Mouse (Mus musculus): Measurements from ENCODE around the gene Gna15.
A peak's percentile ranks its signal among the peaks of the same experiment; 100 is the strongest.

The Gna15 gene

DNA sequence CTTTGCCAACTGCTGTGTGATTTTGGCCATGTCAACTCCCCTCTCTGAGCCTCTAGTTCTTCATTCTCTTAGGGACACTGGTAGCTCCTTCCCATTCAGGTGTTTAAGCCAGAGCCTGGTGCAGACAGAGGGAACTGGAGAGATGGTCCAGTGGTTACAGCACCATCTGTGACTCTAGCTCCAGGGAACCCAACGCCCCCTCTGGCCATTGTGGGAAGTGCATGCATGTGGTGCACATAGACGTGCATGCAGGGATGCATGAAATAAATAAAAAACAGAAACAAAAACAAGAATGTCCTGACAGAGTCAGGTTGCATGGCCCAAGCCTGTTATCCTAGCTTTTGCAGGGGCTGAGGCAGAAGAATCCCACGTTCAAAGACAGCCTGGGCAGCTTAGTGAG is 32.3 kb upstream of the Gna15 start:
- DNase-seq (ENCODE audit: extremely low read depth, insufficient read length, low spot score), result no peak

- DNase-seq (ENCODE audit: extremely low read depth, insufficient read length, low spot score), result no peak
These were observed 30.1 kb upstream of the Gna15 start for GRCm38 (mm10) chr10:81553807-81554755.

GRCm38 (mm10) chr10:81553232-81553631 is 29.2 kb upstream of the Gna15 start:
- no peak for DNase-seq (ENCODE audit: extremely low read depth, insufficient read length, low spot score)

GRCm38 (mm10) chr10:81551597-81552102 is 27.6 kb upstream of the Gna15 start:
- peak; percentile 84 for DNase-seq (ENCODE audit: extremely low read depth, insufficient read length, low spot score)

GRCm38 (mm10) chr10:81550257-81550656 is 26.2 kb upstream of the Gna15 start:
- peak; percentile 53 for DNase-seq (ENCODE audit: extremely low read depth, insufficient read length, low spot score)

- DNase-seq (ENCODE audit: extremely low read depth, insufficient read length, low spot score), result no peak
These were observed 24.9 kb upstream of the Gna15 start for GRCm38 (mm10) chr10:81548944-81549343.

DNA sequence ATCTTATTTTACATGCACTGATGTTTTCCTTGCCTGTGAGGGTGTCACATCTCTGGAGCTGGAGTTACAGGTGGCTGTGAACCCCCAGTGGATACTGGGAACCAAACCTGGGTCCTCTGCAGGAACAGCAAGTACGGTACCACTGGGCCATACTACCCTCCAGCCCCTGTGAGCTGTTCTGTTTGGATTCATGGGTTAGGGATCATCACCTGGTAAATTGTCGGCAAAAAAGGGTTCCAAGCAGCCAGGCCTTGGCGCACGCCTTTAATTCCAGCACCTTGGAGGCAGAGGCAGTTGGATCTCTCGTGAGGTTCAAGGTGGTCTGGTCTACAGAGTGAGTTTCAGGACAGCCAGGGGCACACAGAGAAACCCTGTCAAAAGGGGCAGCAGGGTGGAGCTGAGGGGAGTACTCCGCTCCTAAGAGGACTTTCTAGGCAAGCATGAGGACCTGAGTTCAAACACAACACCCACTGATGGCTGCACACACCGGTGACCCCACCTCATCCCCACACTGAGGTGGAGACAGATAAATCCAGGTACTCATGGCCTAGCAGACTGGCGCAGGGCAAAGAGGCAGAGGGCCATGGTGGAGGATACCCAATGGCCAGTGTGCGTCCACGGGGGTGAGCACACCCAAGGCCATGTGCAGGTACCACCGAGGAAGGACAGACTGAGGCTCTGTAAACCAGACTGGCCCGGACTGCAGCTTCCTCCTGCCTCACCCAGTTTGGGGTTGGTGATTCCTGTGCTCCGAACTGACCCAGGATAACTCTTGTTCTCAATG is 23.0 kb upstream of the Gna15 start:
- DNase-seq (ENCODE audit: extremely low read depth, insufficient read length, low spot score), result no peak

GRCm38 (mm10) chr10:81546332-81546731 is 22.3 kb upstream of the Gna15 start:
- no peak for DNase-seq (ENCODE audit: extremely low read depth, insufficient read length, low spot score)

- peak; percentile 100 for DNase-seq (ENCODE audit: extremely low read depth, insufficient read length, low spot score)
These were observed 21.2 kb upstream of the Gna15 start, which contains the start of gene Gna11 for GRCm38 (mm10) chr10:81545161-81545747. TSS of gene Gna11 (minus strand) at chr10:81545190.

- DNase-seq (ENCODE audit: extremely low read depth, insufficient read length, low spot score), result peak; percentile 70
These were observed 20.5 kb upstream of the Gna15 start for GRCm38 (mm10) chr10:81544296-81545160.

- DNase-seq (ENCODE audit: extremely low read depth, insufficient read length, low spot score), result no peak
These were observed 19.6 kb upstream of the Gna15 start for GRCm38 (mm10) chr10:81543633-81544032.

- DNase-seq (ENCODE audit: extremely low read depth, insufficient read length, low spot score), result no peak
These were observed 18.9 kb upstream of the Gna15 start for GRCm38 (mm10) chr10:81542727-81543460.

DNA sequence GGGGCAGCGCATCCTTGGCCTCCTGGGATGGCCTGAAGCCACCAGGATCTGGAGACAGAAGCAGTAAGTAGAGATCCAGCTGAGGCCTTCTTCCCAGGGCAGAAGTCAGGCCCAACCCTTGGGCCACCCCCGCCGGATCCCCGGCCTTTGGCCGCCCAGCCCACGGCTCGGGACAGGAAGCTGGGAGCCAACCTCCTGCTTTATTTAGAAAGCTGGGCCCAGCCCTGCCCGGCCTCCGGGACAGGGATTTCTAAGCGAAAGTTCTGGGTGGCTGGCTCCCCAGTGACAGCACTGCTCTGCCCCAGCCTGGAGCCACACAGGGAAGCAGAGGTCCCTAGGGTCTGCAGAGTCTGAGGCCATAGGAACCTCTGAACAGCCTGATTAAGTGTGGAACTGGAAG is 17.8 kb upstream of the Gna15 start:
- no peak for DNase-seq (ENCODE audit: extremely low read depth, insufficient read length, low spot score)

- DNase-seq (ENCODE audit: extremely low read depth, insufficient read length, low spot score), result no peak
These were observed 17.3 kb upstream of the Gna15 start for GRCm38 (mm10) chr10:81541363-81541762.

- DNase-seq (ENCODE audit: extremely low read depth, insufficient read length, low spot score), result no peak
These were observed 14.5 kb upstream of the Gna15 start for GRCm38 (mm10) chr10:81538321-81539048.

DNA sequence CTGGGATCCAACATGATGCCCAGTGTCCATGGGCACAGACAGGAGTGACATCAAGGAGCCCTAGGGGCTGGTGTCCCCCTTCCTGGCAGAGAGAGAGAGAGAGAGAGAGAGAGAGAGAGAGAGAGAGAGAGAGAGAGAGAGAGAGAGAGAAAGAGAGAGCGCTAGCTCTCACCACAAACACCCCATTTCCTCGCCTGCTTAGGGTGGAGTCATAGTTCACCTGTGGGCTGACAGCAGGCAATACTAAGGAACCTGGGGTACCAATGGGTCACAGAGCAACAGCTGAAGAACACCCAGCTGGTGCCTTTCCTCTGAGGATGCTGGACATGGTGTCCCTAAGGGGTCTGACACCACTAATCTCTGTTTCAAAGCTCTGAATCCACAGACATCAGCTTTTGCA is 13.4 kb upstream of the Gna15 start:
- DNase-seq (ENCODE audit: extremely low read depth, insufficient read length, low spot score), result no peak

- no peak for DNase-seq (ENCODE audit: extremely low read depth, insufficient read length, low spot score)
These were observed 12.7 kb upstream of the Gna15 start for GRCm38 (mm10) chr10:81536734-81537133.

GRCm38 (mm10) chr10:81534826-81535225 is 10.8 kb upstream of the Gna15 start:
- DNase-seq (ENCODE audit: extremely low read depth, insufficient read length, low spot score), result no peak

GRCm38 (mm10) chr10:81526779-81527178 is 2.8 kb upstream of the Gna15 start:
- peak; percentile 57 for DNase-seq (ENCODE audit: extremely low read depth, insufficient read length, low spot score)

Data from 3134 (cell line).